Mouse (Mus musculus) midbrain, embryonic 13.5 days (tissue): ENCODE measurements around the gene Efcab14. TPM values are rescaled to one million over a fixed set of nuclear protein-coding genes. Genes with fewer than 3 reads are reported as not detected.

Experiments
- ATAC-seq: fragments of 200-750 bp; cut with Nextera tagmentation; 2 replicates; pipeline ENCODE4 v1.8.0; 2017; ENCODE audit warnings: mild to moderate bottlenecking, moderate TSS enrichment, moderate library complexity
- H3K27ac ChIP-seq: fragments of 300-500 bp; sonication (generic); 2 replicates; pipeline ENCODE4 v1.5.1; 2015; ENCODE audit warnings: inconsistent platforms, mild to moderate bottlenecking, moderate library complexity
- H3K27me3 ChIP-seq: fragments of 300-500 bp; sonication (generic); 2 replicates; pipeline ENCODE4 v1.6.1; 2015; ENCODE audit warnings: mild to moderate bottlenecking, inconsistent platforms
- H3K36me3 ChIP-seq: fragments of 300-500 bp; sonication (generic); 2 replicates; pipeline ENCODE4 v1.6.1; 2015; ENCODE audit warnings: mild to moderate bottlenecking, inconsistent platforms
- H3K4me1 ChIP-seq: fragments of 300-500 bp; sonication (generic); replicated peaks from 2 replicates; pipeline ENCODE4 v1.6.1; 2015; ENCODE audit warnings: inconsistent platforms
- H3K4me2 ChIP-seq: fragments of 300-500 bp; sonication (generic); replicated peaks from 2 replicates; pipeline ENCODE4 v1.6.1; 2015; ENCODE audit warnings: moderate library complexity, mild to moderate bottlenecking, inconsistent platforms
- H3K4me3 ChIP-seq: fragments of 300-500 bp; sonication (generic); replicated peaks from 2 replicates; pipeline ENCODE4 v1.5.1; 2015; ENCODE audit warnings: mild to moderate bottlenecking, inconsistent platforms
- H3K9ac ChIP-seq: fragments of 300-500 bp; sonication (generic); replicated peaks from 2 replicates; pipeline ENCODE4 v1.6.1; 2015; ENCODE audit warnings: mild to moderate bottlenecking, inconsistent platforms
- H3K9me3 ChIP-seq: fragments of 300-500 bp; sonication (generic); 2 replicates; pipeline ENCODE4 v1.6.1; 2016; ENCODE audit warnings: mild to moderate bottlenecking, inconsistent platforms
- WGBS: fragments of 180-500 bp; shearing (Covaris S2); methylation state at CpG from one replicate; pipeline ENCODE4 v1.1.7; 2015; 5-methylcytosine and 5-hydroxymethylcytosine counted together
- polyA plus RNA-seq: library from polyadenylated mRNA; unstranded; fragments of >200 nt; fragmentation: Nextera tagmentation; extraction: Ambion mirVana; gene quantifications from 2 replicates; pipeline ENCODE4 v1.2.1, GENCODE M21; 2015

Gene Efcab14
- polyA plus RNA-seq, 1 experiment from 2014 or later, result 23.9 TPM

DNA sequence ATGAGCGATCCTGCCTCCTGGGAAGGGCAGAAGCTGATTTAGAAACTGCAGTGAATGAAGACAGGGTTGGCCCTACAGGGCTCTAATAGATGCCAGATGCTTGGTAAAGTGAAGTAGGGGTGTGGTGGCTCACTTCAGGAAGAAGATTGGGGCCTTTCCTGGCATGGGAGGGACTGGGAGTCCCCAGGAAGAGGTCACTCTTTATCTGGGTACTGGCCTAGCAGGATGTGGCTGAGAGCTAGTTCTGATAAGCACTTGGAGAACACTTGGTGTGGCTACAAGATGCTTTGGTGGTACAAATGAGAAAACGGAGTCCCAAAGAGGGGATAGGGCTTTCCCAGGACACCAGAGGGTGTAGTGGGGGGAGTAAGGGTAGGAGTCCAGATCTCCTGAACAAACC lies 86.6 kb downstream of the Efcab14 start:
- ATAC-seq, result no peak
- WGBS, result 79% methylated on average over 2 of the region's 2 CpGs
- peaks cover 3% of the 10 kb centered on the region; the same call in 1 of the 2 replicates for H3K36me3 ChIP-seq

DNA sequence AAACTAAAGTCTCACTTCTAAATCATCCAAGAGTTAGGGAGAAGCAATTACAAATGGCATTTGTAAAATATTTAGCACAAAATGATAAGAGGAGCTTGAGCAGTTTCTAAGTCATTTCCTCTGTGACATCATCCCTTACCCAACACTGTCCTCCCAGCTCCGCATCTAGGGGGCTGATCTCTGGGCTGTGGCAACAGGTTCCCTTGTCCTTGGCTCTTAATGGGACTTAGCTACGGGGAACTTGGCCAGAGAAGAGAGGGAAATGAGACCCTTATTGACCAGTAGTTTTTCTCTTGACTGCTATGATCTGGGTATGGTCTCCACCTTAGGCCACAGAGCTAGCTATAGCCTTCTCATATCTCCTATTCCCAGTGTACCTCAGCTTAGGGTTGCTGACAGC lies 87.7 kb downstream of the Efcab14 start:
- WGBS, result 78% methylated on average over 2 of the region's 2 CpGs
- H3K9ac ChIP-seq, result no peak overlapping the region
- H3K27ac ChIP-seq, result no peak overlapping the region
- H3K4me3 ChIP-seq, result no peak overlapping the region
- H3K36me3 ChIP-seq, result no peaks in the 10 kb centered on the region; the same call in 1 of the 2 replicates
- H3K27me3 ChIP-seq, result peaks cover 12% of the 10 kb centered on the region
- no peak overlapping the region for H3K4me2 ChIP-seq
- ATAC-seq, result no peak
- no peaks in the 10 kb centered on the region for H3K9me3 ChIP-seq
- peaks cover 13% of the 10 kb centered on the region for H3K4me1 ChIP-seq

More for the DNA sequence above, 86.6 kb downstream of the Efcab14 start:
- Histone ChIP-seq H3K9ac (no peak overlapping the region), H3K27ac (no peak overlapping the region), H3K27me3 (peaks cover 4% of the 10 kb centered on the region; the same call in 1 of the 2 replicates), H3K4me1 (peaks cover 13% of the 10 kb centered on the region), H3K9me3 (no peaks in the 10 kb centered on the region), H3K4me2 (no peak overlapping the region), H3K4me3 (no peak overlapping the region)

Other genes with a start within 250 kb of the Efcab14 start
- not detected in 2 replicates for gene Cyp4a14, start 241.6 kb upstream of the Efcab14 start, polyA plus RNA-seq
- not detected in 2 replicates for gene Cyp4a10, start 219.5 kb upstream of the Efcab14 start, polyA plus RNA-seq
- not detected in 2 replicates for gene Cyp4a31, start 174.1 kb upstream of the Efcab14 start, polyA plus RNA-seq
- gene Cyp4a32, start 136.8 kb upstream of the Efcab14 start, polyA plus RNA-seq, result not detected in 2 replicates
- 0.12 and 0.22 TPM in 2 replicates for gene Cyp4b1, start 90.0 kb upstream of the Efcab14 start, polyA plus RNA-seq
- gene Tex38, start 43.3 kb downstream of the Efcab14 start, polyA plus RNA-seq, result 0.35 and 0.54 TPM in 2 replicates
- 38.7 and 41.9 TPM in 2 replicates for gene Atpaf1, start 47.1 kb downstream of the Efcab14 start, polyA plus RNA-seq
- gene Mob3c, start 90.3 kb downstream of the Efcab14 start, polyA plus RNA-seq, result 4.0 and 4.9 TPM in 2 replicates
- gene Mknk1, start 101.5 kb downstream of the Efcab14 start, polyA plus RNA-seq, result 23.3 and 25.7 TPM in 2 replicates
- 0.24 TPM in 1 of 2 replicates, not detected in the other for gene Kncn, start 146.7 kb downstream of the Efcab14 start, polyA plus RNA-seq
- gene 6430628N08Rik, start 152.9 kb downstream of the Efcab14 start, polyA plus RNA-seq, result 0.12 and 0.32 TPM in 2 replicates
- 10.9 and 11.7 TPM in 2 replicates for gene Dmbx1, start 202.2 kb downstream of the Efcab14 start, polyA plus RNA-seq